Mouse (Mus musculus): ENCODE data around the gene Plekhg2.

- TF ChIP-seq POLR2A (IDR thresholded peaks at IDR 0.05; ENCODE audit: borderline replicate concordance, low read depth, low read length) (no peak), CTCF (IDR thresholded peaks at IDR 0.05; ENCODE audit: low read depth, low read length) (no peak)
Measured at GRCm38 (mm10) chr7:28351676-28352191, 20.7 kb downstream of the Plekhg2 start.
